Mouse (Mus musculus) hindbrain, embryonic 15.5 days (tissue): Measurements from ENCODE around the gene Lpo. TPM values are rescaled to one million over a fixed set of nuclear protein-coding genes. Genes with fewer than 3 reads are reported as not detected.

ENCODE experiments used
- ATAC-seq: fragments of 200-750 bp; cut with Nextera tagmentation; 2 replicates; pipeline ENCODE4 v1.8.0; 2017; ENCODE audit warnings: low read depth, moderate number of reproducible peaks, moderate TSS enrichment; ENCODE audit not compliant: low FRiP score
- H3K27ac ChIP-seq: fragments of 300-500 bp; sonication (generic); replicated peaks from 2 replicates; pipeline ENCODE4 v1.5.1; 2015; ENCODE audit warnings: mild to moderate bottlenecking, inconsistent platforms
- H3K27me3 ChIP-seq: fragments of 300-500 bp; sonication (generic); 2 replicates; pipeline ENCODE4 v1.6.1; 2015; ENCODE audit warnings: control low read depth, inconsistent platforms
- H3K36me3 ChIP-seq: fragments of 300-500 bp; sonication (generic); 2 replicates; pipeline ENCODE4 v1.6.1; 2015; ENCODE audit warnings: control low read depth, inconsistent platforms
- H3K4me1 ChIP-seq: fragments of 300-500 bp; sonication (generic); replicated peaks from 2 replicates; pipeline ENCODE4 v1.6.1; 2015; ENCODE audit warnings: control low read depth, inconsistent platforms
- H3K4me2 ChIP-seq: fragments of 300-500 bp; sonication (generic); 2 replicates; pipeline ENCODE4 v1.6.1; 2015; ENCODE audit warnings: moderate library complexity, mild to moderate bottlenecking, inconsistent platforms
- H3K4me3 ChIP-seq: fragments of 300-500 bp; sonication (generic); 2 replicates; pipeline ENCODE4 v1.5.1; 2015; ENCODE audit warnings: mild to moderate bottlenecking, inconsistent platforms
- H3K9ac ChIP-seq: fragments of 300-500 bp; sonication (generic); 2 replicates; pipeline ENCODE4 v1.6.1; 2015; ENCODE audit warnings: inconsistent platforms
- H3K9me3 ChIP-seq: fragments of 300-500 bp; sonication (generic); 2 replicates; pipeline ENCODE4 v1.6.1; 2016; ENCODE audit warnings: control low read depth, inconsistent platforms
- WGBS: fragments of 180-500 bp; shearing (Covaris S2); methylation state at CpG from one replicate; pipeline ENCODE4 v1.1.7; 2015; 5-methylcytosine and 5-hydroxymethylcytosine counted together
- polyA plus RNA-seq: library from polyadenylated mRNA; unstranded; fragments of >200 nt; fragmentation: Nextera tagmentation; extraction: Ambion mirVana; gene quantifications from 2 replicates; pipeline ENCODE4 v1.2.1, GENCODE M21; 2015

Gene Lpo
- polyA plus RNA-seq, 1 experiment from 2014 or later = 2.2 TPM

GRCm38 (mm10) chr11:87762702-87763385 lies 65.2 kb downstream of the Lpo start:
- peaks cover 13% of the 10 kb centered on the region for H3K36me3 ChIP-seq
- H3K4me3 ChIP-seq = peak overlapping the region; percentile 72
- H3K27me3 ChIP-seq = no peaks in the 10 kb centered on the region
- peak overlapping the region; percentile 83 for H3K27ac ChIP-seq
- H3K9ac ChIP-seq = peak overlapping the region; percentile 63
- no peaks in the 10 kb centered on the region for H3K9me3 ChIP-seq
- 40% methylated on average over 12 of the region's 12 CpGs for WGBS
- peaks cover 50% of the 10 kb centered on the region for H3K4me1 ChIP-seq
- peak overlapping the region; percentile 96 for H3K4me2 ChIP-seq
- no peak for ATAC-seq

DNA sequence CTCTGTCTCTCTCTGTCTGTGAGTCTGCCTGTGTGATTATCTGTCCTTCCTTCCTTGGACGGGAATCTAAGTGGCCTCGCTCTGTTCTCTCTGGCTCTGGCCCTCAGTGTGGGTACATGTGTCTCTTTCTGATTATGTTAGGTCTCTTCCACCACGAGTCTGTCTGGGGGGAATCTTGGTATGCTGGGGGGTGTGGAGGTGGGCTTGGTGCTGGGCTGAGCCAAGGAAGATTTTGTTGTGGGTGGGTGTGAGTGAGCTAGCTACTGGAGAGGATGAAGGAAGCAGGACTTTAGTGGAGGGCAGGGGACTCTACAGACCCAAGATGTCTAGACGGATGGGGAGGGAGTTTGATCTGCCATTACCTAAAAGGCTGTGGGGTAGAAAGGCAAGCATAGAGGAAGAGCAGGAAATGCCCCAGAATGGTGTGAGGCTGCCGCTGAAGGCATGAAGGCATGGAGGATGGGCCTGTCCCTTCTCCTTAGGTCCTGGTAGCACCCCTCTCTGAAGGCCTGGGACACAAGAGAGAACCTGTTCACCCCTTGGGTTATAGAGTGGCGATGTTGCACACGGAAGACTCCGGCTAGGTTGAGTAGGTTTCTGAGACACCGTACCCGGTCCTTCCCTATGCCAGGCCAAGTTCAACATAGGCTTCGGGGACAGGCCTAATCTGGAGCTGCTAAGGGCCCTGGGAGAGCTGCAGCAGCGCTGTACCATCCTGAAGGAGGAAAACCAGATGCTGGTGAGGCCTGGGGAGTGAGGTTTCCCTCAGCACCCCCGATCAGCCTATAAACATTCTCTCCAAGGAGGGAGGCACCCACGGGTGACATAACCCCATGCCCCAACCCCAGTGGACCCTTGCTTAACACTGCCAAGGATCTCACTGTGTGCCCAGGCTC lies 66.0 kb downstream of the Lpo start:
- ATAC-seq = no peak
- H3K4me1 ChIP-seq = peaks cover 50% of the 10 kb centered on the region
- 72% methylated on average over 14 of the region's 14 CpGs for WGBS

GRCm38 (mm10) chr11:87761181-87761721 lies 66.8 kb downstream of the Lpo start:
- peak overlapping the region; percentile 91; the same call in 1 of the 2 replicates for H3K27ac ChIP-seq
- WGBS = 58% methylated on average over 11 of the region's 11 CpGs
- peaks cover 50% of the 10 kb centered on the region for H3K4me1 ChIP-seq
- no peaks in the 10 kb centered on the region for H3K9me3 ChIP-seq
- no peaks in the 10 kb centered on the region for H3K36me3 ChIP-seq
- peak overlapping the region; percentile 72 for H3K4me3 ChIP-seq
- H3K9ac ChIP-seq = peak overlapping the region; percentile 63
- no peak for ATAC-seq
- no peaks in the 10 kb centered on the region for H3K27me3 ChIP-seq
- peak overlapping the region; percentile 96 for H3K4me2 ChIP-seq

More for the DNA sequence above, 66.0 kb downstream of the Lpo start:
- H3K27ac ChIP-seq = peak overlapping the region; percentile 83; the same call in 1 of the 2 replicates
- H3K9me3 ChIP-seq = no peaks in the 10 kb centered on the region
- H3K27me3 ChIP-seq = no peaks in the 10 kb centered on the region
- peak overlapping the region; percentile 72 for H3K4me3 ChIP-seq
- peak overlapping the region; percentile 96 for H3K4me2 ChIP-seq
- peaks cover 6% of the 10 kb centered on the region for H3K36me3 ChIP-seq
- H3K9ac ChIP-seq = peak overlapping the region; percentile 63

DNA sequence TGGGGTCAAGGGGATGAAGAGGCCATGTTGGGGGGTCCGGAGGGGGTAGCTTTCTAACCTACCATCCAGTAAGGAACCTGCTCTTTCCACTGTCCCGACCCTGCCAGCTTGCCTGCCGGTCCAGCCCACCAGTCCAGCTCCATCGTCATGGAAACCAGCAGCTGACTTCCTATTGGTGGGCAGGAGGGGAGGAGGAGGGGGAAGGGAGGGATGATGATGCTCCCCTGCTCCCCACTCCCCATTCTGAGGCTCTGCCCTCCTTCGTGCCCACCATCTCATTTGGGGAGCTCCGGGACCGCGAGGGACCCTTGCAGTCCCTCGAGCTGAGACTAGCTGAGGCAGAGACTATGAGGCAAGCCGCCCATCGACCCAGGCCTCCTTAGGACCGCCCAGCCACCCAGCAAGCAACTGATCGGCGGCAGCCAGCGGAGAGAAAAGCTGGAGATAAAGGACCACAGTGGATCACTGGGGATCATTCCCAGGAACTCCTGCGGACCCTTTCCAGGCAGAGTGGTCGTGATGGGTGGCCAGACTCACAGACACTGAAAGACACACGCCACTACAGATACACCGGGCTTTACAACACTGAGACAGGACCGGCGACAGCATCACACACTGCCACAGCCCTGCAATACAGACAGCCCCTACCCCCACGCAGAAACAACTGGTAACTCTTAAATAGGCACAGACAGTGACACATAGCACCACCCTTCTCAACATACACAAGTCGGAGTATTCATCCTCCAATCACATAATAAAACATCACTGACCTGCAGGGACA lies 67.6 kb downstream of the Lpo start, which contains the start of gene Tspoap1:
Gene Tspoap1 (plus strand): TSS at position 241 of the 781 bp plus-strand sequence.
- 6% methylated on average over 23 of the region's 23 CpGs for WGBS
- H3K36me3 ChIP-seq = no peaks in the 10 kb centered on the region
- peaks cover 48% of the 10 kb centered on the region for H3K4me1 ChIP-seq
- peak within 1 kb of the TSS; percentile 91 for H3K27ac ChIP-seq
- peak; percentile 84 for ATAC-seq
- H3K9me3 ChIP-seq = no peaks in the 10 kb centered on the region
- H3K4me3 ChIP-seq = peak within 1 kb of the TSS; percentile 72
- peak within 1 kb of the TSS; percentile 63 for H3K9ac ChIP-seq
- H3K4me2 ChIP-seq = peak within 1 kb of the TSS; percentile 96
- H3K27me3 ChIP-seq = no peaks in the 10 kb centered on the region

DNA sequence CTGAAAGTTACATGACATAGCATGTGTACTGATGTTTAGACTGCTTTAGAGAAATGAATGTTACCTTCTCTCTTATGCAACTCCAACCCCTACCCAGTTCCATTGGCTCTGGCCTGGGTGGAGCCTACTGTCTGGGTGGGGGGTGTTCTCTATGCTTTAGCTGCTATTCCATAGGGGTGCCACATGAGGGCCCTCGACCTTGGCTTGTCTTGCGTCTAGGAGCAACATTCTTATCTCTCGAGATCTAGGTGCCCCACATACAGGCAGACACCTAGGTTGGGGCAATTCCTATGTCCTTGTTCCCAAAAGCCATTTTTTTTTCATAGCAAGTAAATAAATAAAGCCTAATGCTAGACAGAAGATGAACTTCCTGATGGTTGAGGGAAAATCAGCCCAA lies 68.5 kb downstream of the Lpo start:
- WGBS = 7% methylated on average over 3 of the region's 3 CpGs

DNA sequence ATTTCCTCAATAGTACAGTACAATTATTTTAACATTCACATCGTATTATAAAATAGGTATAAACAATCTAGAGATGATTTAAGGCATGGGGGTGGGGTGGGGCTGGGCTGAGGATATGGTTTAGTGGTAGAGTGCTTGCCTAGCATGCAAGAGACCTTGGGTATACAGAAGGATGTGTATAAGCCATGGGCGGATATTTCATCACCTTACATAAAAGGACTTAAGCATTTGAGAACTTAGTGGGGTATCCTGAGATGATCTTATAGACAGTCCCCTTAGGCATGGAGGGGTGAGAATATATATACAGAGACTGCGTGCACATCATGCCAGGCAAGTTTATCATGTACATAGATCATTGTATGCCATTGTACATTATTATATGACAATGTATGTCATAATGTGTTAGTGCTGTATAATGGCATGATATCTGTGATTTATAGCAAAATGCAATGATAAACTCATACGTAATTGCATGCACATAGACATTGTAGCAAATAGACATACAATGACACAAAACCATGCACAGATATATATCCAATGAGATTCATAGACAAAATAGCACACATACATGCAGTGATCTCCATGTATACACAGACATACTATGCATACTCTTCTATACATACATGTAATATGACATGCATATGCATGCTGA lies 69.0 kb downstream of the Lpo start:
- H3K9me3 ChIP-seq = no peaks in the 10 kb centered on the region
- no peaks in the 10 kb centered on the region for H3K27me3 ChIP-seq
- peak overlapping the region; percentile 91; the same call in 1 of the 2 replicates for H3K27ac ChIP-seq
- H3K4me3 ChIP-seq = no peak overlapping the region
- 0 out of 2 replicates have a peak overlapping the region, but pooled peaks have one; percentile 96 for H3K4me2 ChIP-seq
- no peaks in the 10 kb centered on the region for H3K36me3 ChIP-seq
- peaks cover 36% of the 10 kb centered on the region for H3K4me1 ChIP-seq
- no peak overlapping the region for H3K9ac ChIP-seq
- WGBS = 80% methylated on average over 4 of the region's 4 CpGs
- ATAC-seq = no peak

More for the DNA sequence above, 68.5 kb downstream of the Lpo start:
- Histone ChIP-seq H3K4me1 (peaks cover 40% of the 10 kb centered on the region), H3K27me3 (no peaks in the 10 kb centered on the region), H3K9me3 (no peaks in the 10 kb centered on the region), H3K4me3 (peak overlapping the region; percentile 72; the same call in 1 of the 2 replicates), H3K4me2 (peak overlapping the region; percentile 96), H3K27ac (peak overlapping the region; percentile 91), H3K36me3 (no peaks in the 10 kb centered on the region), H3K9ac (no peak overlapping the region)
- no peak for ATAC-seq

- H3K4me1 ChIP-seq = peaks cover 31% of the 10 kb centered on the region
- H3K4me3 ChIP-seq = no peak overlapping the region
- H3K36me3 ChIP-seq = no peaks in the 10 kb centered on the region
- H3K9ac ChIP-seq = no peak overlapping the region
- no peak for ATAC-seq
- no peak overlapping the region for H3K4me2 ChIP-seq
- 86% methylated on average over 7 of the region's 7 CpGs for WGBS
- no peak overlapping the region for H3K27ac ChIP-seq
- H3K27me3 ChIP-seq = no peaks in the 10 kb centered on the region
- no peaks in the 10 kb centered on the region for H3K9me3 ChIP-seq
Observed at GRCm38 (mm10) chr11:87758161-87758911, 69.8 kb downstream of the Lpo start.

DNA sequence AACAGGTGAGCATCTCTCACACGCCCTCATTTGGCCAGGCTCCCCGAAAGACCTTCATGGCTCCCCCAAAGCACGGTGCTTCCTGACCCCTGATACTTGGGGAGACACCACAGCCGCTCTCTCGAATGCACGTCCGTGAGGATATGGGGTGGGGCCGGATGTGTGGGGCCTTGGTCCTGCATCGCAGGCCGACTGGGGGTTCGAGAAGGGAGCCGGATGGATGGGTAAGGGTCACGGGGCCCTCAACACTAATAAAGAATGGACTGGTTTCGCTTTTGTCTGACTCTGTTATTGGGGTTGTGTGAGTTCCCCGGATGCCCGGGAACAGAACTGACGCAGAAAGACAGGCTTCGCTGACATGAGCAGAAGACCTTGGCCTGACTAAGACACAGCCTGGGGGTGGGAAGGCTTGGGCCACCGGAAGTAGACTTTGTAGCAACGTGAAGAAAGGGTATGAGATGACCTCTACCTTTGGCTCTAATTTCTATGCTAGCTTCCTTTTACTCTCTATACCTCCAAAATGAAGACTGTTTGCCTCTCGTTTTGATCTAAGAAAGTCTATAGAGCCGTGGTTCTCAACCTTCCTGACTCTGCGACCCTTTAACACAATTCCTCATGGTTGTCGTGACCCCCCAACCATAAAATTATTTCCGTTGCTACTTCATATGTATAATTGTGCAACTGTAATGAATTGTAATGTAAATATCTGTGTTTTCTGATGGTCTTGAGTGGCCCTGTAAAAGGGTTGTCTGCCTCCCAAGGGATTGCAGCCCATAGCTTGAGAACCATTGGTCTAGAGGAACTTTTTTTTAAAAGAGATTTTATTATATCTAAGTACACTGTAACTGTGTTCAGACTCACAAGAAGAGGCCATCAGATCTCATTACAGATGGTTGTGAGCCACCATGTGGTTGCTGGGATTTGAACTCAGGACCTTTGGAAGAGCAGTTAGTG lies 70.8 kb downstream of the Lpo start:
- Histone ChIP-seq H3K4me1 (peaks cover 21% of the 10 kb centered on the region), H3K4me3 (no peak overlapping the region), H3K36me3 (no peaks in the 10 kb centered on the region), H3K27ac (no peak overlapping the region), H3K9me3 (no peaks in the 10 kb centered on the region), H3K4me2 (no peak overlapping the region), H3K9ac (no peak overlapping the region), H3K27me3 (no peaks in the 10 kb centered on the region)
- no peak for ATAC-seq
- WGBS = 89% methylated on average over 25 of the region's 25 CpGs
